Mouse (Mus musculus) bone marrow, adult 2 months (tissue): Measurements from ENCODE around the gene Megf8.

Experiments used
- CTCF ChIP-seq: fragments of 200-500 bp; IDR thresholded peaks from 2 replicates; pipeline ENCODE4 v1.5.1; 2011; ENCODE audit warnings: low read length, control low read depth; ENCODE audit not compliant: control insufficient read depth, insufficient read depth
- POLR2A ChIP-seq: fragments of 200-500 bp; IDR thresholded peaks from 2 replicates; pipeline ENCODE4 v1.6.1; 2011; ENCODE audit warnings: low read depth, mild to moderate bottlenecking, control low read depth, low read length, borderline replicate concordance; ENCODE audit not compliant: control insufficient read depth

- TF ChIP-seq POLR2A (no peak), CTCF (peak; percentile 8; the same call in 1 of the 2 replicates)
Observed at GRCm38 (mm10) chr7:25269545-25270271, 47.3 kb upstream of the Megf8 start.
